Mouse (Mus musculus): ENCODE results near the gene Ube2c. TPM values are rescaled to one million over a fixed set of nuclear protein-coding genes. Genes with fewer than 3 reads are reported as not detected.

Gene Ube2c
- total and polyA plus RNA-seq, 2 experiments from 2014 or later = 18.1 to 38.5 TPM

DNA sequence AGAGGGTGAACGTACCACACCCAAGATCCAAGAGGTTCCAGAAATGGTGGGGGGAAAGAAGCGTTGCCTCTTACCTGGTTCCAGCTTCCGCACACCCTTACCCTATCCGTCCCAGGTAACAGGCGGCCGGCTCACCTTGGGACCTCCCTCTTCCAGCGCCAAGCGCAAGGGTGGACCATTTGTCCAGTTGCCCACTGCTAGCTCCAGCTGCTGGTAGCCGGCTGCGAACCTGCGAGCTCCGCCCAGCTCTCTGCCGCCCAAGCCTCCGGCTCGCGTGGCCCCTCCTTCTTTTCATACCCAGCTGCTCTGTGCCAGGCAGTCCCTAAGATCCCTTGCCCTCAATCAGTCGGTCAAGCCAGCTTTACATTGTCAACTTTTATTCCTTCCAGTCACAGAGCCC lies 7.1 kb downstream of the Ube2c start:
- no peaks in the 10 kb centered on the region for H3K9me3 ChIP-seq (ENCODE audit: low read length)
- TF ChIP-seq CTCF (IDR thresholded peaks at IDR 0.05) = no peak
- 70% methylated on average over 17 of the region's 17 CpGs for WGBS

GRCm38 (mm10) chr2:164777246-164778014 lies 7.7 kb downstream of the Ube2c start:
- TF ChIP-seq CTCF (IDR thresholded peaks at IDR 0.05) = no peak
- Histone ChIP-seq H3K4me2 (ENCODE audit: low read depth, low read length, poor library complexity, severe bottlenecking) (no peak overlapping the region), H3K9me3 (ENCODE audit: low read length) (no peaks in the 10 kb centered on the region), H3K27me3 (ENCODE audit: insufficient read depth, low read length) (no peaks in the 10 kb centered on the region), H3K4me1 (ENCODE audit: insufficient read depth, low read length) (no peaks in the 10 kb centered on the region), H3K36me3 (ENCODE audit: insufficient read depth, low read length) (no peaks in the 10 kb centered on the region), H3K4me3 (ENCODE audit: low read depth, low read length) (no peak overlapping the region), H3K27ac (ENCODE audit: low read depth, low read length) (no peak overlapping the region), H3K9ac (replicated peaks; ENCODE audit: low read length, poor library complexity, severe bottlenecking) (no peak overlapping the region)
- DNase-seq (ENCODE audit: low spot score) (no peak), ATAC-seq (ENCODE audit: low FRiP score) (no peak)
- WGBS = 87% methylated on average over 30 of the region's 30 CpGs

More for the DNA sequence above, 7.1 kb downstream of the Ube2c start:
- no peak for ATAC-seq (ENCODE audit: low FRiP score)
- Histone ChIP-seq H3K9ac (replicated peaks; ENCODE audit: low read length, poor library complexity, severe bottlenecking) (no peak overlapping the region), H3K36me3 (ENCODE audit: insufficient read depth, low read length) (no peaks in the 10 kb centered on the region), H3K4me3 (ENCODE audit: low read depth, low read length) (no peak overlapping the region), H3K27ac (ENCODE audit: low read depth, low read length) (no peak overlapping the region), H3K27me3 (ENCODE audit: insufficient read depth, low read length) (no peaks in the 10 kb centered on the region), H3K4me1 (ENCODE audit: insufficient read depth, low read length) (no peaks in the 10 kb centered on the region), H3K4me2 (ENCODE audit: low read depth, low read length, poor library complexity, severe bottlenecking) (no peak overlapping the region)
- DNase-seq (ENCODE audit: low spot score) = no peak

- ATAC-seq (ENCODE audit: low FRiP score) (no peak), DNase-seq (ENCODE audit: low spot score) (no peak)
- Histone ChIP-seq H3K4me1 (ENCODE audit: insufficient read depth, low read length) (no peaks in the 10 kb centered on the region), H3K36me3 (ENCODE audit: insufficient read depth, low read length) (no peaks in the 10 kb centered on the region), H3K4me3 (ENCODE audit: low read depth, low read length) (no peak overlapping the region), H3K27me3 (ENCODE audit: insufficient read depth, low read length) (no peaks in the 10 kb centered on the region), H3K27ac (ENCODE audit: low read depth, low read length) (no peak overlapping the region), H3K9ac (replicated peaks; ENCODE audit: low read length, poor library complexity, severe bottlenecking) (no peak overlapping the region), H3K4me2 (ENCODE audit: low read depth, low read length, poor library complexity, severe bottlenecking) (no peak overlapping the region), H3K9me3 (ENCODE audit: low read length) (no peaks in the 10 kb centered on the region)
- 93% methylated on average over 11 of the region's 11 CpGs for WGBS
- no peak for TF ChIP-seq CTCF (IDR thresholded peaks at IDR 0.05)
Observed at GRCm38 (mm10) chr2:164778015-164778287, 8.3 kb downstream of the Ube2c start.

DNA sequence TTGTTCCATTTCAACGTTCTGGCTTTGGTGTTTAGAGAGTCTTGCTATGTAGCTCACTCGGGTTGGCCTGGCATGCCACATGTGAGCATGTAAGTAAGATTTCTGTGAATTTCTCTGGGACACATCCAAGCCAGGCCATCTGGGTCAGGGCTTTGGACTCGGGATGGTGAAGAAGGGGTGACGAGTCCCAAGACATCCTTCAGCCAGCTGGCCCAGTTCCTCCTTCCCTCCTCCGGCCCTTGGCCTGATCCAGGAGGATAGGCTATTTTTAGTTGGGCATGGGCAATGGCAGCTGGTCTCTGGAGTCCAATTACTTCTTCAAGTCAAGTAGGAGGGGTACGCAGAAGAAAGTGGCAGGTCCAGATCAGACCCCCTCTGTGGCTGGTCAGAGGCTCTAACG lies 9.1 kb downstream of the Ube2c start:
- DNase-seq (ENCODE audit: low spot score) (no peak), ATAC-seq (ENCODE audit: low FRiP score) (no peak)
- H3K27ac ChIP-seq (ENCODE audit: low read depth, low read length) = no peak overlapping the region
- no peak overlapping the region for H3K4me3 ChIP-seq (ENCODE audit: low read depth, low read length)
- H3K9ac ChIP-seq (replicated peaks; ENCODE audit: low read length, poor library complexity, severe bottlenecking) = no peak overlapping the region
- H3K36me3 ChIP-seq (ENCODE audit: insufficient read depth, low read length) = no peaks in the 10 kb centered on the region
- no peak overlapping the region for H3K4me2 ChIP-seq (ENCODE audit: low read depth, low read length, poor library complexity, severe bottlenecking)
- no peaks in the 10 kb centered on the region for H3K4me1 ChIP-seq (ENCODE audit: insufficient read depth, low read length)
- no peaks in the 10 kb centered on the region for H3K27me3 ChIP-seq (ENCODE audit: insufficient read depth, low read length)
- TF ChIP-seq CTCF (IDR thresholded peaks at IDR 0.05) = no peak
- H3K9me3 ChIP-seq (ENCODE audit: low read length) = no peaks in the 10 kb centered on the region
- WGBS = 85% methylated on average over 7 of the region's 7 CpGs

DNA sequence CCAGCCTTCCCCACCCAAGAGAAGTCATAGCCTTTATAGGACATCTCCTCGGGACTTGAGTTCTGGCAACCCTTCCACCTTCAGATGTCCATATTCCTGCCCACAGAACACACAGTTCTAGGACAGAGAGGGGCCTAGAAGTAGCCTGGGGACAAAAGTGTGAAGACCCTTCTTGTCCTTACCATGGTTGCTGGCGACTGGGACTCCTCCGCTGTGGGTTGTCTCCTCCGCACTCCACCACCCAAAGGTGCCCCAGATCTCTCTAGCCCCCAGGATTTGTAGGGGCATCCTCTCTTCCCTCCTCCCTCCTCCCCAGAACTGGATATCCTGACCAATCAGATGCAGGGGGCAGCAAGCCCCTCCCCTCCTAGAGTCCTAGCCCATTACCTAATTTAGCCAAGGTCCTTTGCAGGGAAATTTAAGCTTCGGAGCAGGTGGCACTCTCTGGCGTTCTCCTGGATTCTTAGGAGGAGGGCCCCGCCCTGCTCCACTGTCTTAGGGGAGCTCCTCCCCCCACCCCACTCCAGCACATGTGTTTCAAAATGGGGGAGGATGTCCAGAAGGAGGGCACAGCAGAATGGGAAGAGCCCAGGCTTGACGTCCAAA lies 9.9 kb downstream of the Ube2c start, which contains the start of gene Tnnc2:
Gene Tnnc2, minus strand, starts transcription at position 487 of the 606 bp plus-strand sequence.
- H3K4me3 ChIP-seq (ENCODE audit: low read depth, low read length) = no peak within 1 kb of the TSS
- no peak within 1 kb of the TSS for H3K27ac ChIP-seq (ENCODE audit: low read depth, low read length)
- no peaks in the 10 kb centered on the region for H3K4me1 ChIP-seq (ENCODE audit: insufficient read depth, low read length)
- H3K9ac ChIP-seq (replicated peaks; ENCODE audit: low read length, poor library complexity, severe bottlenecking) = no peak within 1 kb of the TSS
- no peaks in the 10 kb centered on the region for H3K36me3 ChIP-seq (ENCODE audit: insufficient read depth, low read length)
- H3K4me2 ChIP-seq (ENCODE audit: low read depth, low read length, poor library complexity, severe bottlenecking) = no peak within 1 kb of the TSS
- DNase-seq (ENCODE audit: low spot score) = no peak
- no peaks in the 10 kb centered on the region for H3K27me3 ChIP-seq (ENCODE audit: insufficient read depth, low read length)
- TF ChIP-seq CTCF (IDR thresholded peaks at IDR 0.05) = no peak
- WGBS = 70% methylated on average over 8 of the region's 8 CpGs
- no peak for ATAC-seq (ENCODE audit: low FRiP score)
- H3K9me3 ChIP-seq (ENCODE audit: low read length) = no peaks in the 10 kb centered on the region

DNA sequence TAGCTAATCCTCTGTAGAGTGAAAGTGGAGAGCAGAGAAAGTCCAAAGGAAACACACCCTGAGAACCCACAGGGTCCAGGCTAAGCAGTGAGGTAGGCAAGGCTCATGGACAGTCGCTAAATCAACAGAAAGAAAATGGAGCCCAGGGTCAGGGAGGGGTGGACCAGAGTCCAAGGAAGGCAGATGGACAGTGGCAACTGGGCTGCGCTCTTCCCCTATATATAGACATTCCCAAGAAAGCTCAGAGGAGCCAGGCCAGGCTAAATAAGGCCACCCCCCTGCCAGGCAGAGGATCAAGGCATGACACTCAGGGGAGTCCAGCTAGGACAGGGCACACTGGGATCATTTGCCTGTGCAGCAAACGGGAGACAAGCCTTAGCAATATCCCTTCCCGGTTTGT lies 12.2 kb downstream of the Ube2c start:
- Histone ChIP-seq H3K36me3 (ENCODE audit: insufficient read depth, low read length) (no peaks in the 10 kb centered on the region), H3K9ac (replicated peaks; ENCODE audit: low read length, poor library complexity, severe bottlenecking) (no peak overlapping the region), H3K4me3 (ENCODE audit: low read depth, low read length) (no peak overlapping the region), H3K9me3 (ENCODE audit: low read length) (no peaks in the 10 kb centered on the region), H3K4me1 (ENCODE audit: insufficient read depth, low read length) (peaks cover 3% of the 10 kb centered on the region; the same call in 1 of the 2 replicates), H3K4me2 (ENCODE audit: low read depth, low read length, poor library complexity, severe bottlenecking) (no peak overlapping the region), H3K27ac (ENCODE audit: low read depth, low read length) (no peak overlapping the region), H3K27me3 (ENCODE audit: insufficient read depth, low read length) (no peaks in the 10 kb centered on the region)
- 72% methylated on average over 4 of the region's 4 CpGs for WGBS
- DNase-seq (ENCODE audit: low spot score) (no peak), ATAC-seq (ENCODE audit: low FRiP score) (no peak)
- TF ChIP-seq CTCF (IDR thresholded peaks at IDR 0.05) = no peak
